Mouse (Mus musculus) small intestine, adult 2 months (tissue): ENCODE measurements at regions not wholly inside any gene's neighbourhood (a gene's known extent, or its start where the extent isn't known, plus 50 kb on each side); places are given as distances from the start of the nearest gene placed in this dataset.

Experiments used
- CTCF ChIP-seq: fragments of 200-500 bp; IDR thresholded peaks from 2 replicates; pipeline ENCODE4 v1.5.1; 2012; ENCODE audit warnings: low read depth, mild to moderate bottlenecking, control low read depth, inconsistent platforms, low read length, moderate library complexity, mixed read lengths; ENCODE audit not compliant: insufficient replicate concordance, insufficient read length; ENCODE audit errors: extremely low read depth
- POLR2A ChIP-seq: fragments of 200-500 bp; IDR thresholded peaks from 2 replicates; pipeline ENCODE4 v1.6.1; 2012; ENCODE audit warnings: low read depth, mild to moderate bottlenecking, control low read depth, inconsistent platforms, low read length, moderate library complexity

DNA sequence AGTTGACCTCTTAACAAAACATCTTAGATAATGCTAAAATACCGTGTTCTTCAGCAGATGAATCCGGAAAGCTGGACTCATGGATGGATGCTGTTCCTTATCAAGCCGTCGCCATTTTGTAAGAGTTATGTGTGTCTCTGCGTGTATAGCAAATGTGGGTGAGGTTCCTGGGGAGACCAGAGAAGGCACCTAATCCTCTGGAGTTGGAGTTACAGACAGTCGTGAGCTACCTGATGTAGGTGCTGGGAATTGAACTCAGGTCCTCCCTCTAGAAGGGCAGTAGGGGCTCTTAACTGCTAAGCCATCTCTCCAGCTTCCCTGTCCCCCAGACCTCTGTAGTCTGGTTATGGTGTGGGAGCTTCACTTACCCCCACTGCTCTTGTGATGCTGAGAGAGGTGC, 84.4 kb upstream of the Psmd7 start:
- TF ChIP-seq CTCF = no peak
- no peak for TF ChIP-seq POLR2A
